Mouse (Mus musculus): Measurements from ENCODE around the gene Nova1.

The Nova1 gene

DNA sequence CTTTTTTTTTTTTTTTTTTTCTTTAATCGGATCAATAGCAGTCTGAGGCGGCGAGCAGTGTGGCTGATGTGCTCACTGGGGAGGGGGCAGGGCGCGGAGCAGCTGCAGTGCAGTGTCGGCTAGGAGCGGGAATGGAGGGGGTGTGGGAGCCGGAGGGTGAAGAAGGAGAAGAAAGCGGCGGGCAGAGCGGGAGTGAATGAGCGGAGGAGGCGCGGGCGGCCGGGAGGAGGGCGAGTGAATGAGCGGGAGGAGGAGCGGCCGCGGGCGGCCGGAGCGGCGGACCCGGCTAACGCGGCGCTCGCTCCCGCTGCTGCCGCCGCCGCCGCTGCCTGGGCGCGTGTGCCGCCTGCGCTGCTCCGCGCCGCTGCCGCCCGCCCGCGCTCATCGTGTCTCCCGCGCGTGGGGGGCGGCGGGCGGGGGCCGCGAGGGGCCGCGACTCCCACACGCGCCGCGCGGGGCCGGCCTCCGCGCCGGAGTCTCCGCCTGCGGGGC lies at the start of gene Nova1:
Nova1 (minus strand) TSS at position 74 of the 492 bp plus-strand sequence.
- DNase-seq (ENCODE audit: low spot score in 2 of 2), result peak; percentile 71 to 78

DNA sequence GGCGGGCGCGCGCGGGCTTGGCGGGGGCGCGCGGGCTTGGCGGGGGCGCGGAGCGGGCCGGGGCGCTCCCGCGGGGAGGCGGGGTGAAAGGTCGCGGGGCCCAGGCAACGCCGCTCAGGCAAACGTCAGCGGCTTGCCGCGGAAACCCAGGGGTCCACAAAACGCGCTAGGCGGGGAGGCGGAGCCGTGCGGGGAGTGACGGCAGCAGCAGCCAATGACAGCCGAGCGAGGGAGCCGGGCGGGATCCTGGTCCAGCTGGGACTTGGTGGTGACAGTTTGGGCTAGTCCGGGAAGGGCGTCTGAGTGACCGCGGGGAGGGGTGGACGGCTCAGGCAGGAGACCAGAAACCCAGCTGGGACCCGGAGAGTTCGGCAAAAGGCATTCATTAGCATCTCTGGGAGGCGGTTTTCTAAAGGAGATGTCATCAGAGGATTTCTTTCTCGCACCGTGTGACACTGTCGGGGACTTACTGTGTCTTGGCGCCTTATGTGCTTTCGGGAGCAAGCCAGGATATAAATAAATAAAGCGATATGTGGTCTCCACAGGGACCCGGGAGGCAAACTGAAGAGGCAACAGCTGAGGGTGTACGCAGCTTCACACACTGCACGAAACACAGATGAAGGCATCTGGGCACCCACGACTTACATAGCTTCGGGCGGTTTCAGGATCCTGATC lies 756 bp upstream of the Nova1 start:
- DNase-seq (ENCODE audit: low spot score in 2 of 2), result peak; percentile 98

DNA sequence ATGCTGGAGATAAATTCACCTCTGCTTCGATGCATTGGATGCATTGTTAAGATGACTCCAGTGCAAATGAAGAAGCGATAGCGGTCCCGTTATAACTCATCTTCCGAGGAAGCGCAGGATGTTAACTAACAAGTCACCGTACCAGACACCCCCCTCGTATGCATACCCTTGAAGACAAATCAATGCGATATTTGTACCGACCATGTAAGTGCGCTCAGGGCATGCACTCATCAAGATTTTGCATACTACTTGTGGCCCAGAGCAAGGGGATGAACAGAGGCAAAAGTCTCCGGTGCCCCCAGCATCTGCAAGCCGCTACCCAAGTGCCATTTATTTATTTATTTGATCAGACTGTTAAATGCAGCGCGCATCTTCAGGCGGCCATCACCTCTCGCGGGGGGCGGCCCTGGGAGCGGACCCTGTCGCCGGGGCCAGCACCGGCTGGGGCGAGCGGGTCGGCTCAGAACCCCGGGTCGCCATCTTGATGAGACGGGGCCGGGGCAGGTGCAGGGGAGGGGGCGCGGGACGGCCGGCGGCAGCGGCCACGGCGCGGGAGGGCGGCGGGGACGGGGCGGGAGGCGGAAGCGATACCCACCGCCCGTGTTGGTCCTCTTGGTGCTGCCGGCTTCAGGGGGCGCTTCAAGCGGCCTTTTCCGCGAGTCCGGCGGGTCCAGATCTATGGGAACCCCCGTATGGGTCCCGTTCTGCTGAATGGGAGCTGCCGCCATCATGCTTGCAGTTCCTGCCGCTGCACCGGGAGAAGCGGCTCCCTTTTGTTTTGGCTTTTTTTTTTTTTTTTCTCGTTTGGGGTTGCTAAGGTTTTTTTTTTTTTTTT lies 491 bp downstream of the Nova1 start:
- peak; percentile 49 to 67 for DNase-seq (ENCODE audit: low spot score in 2 of 2)

DNA sequence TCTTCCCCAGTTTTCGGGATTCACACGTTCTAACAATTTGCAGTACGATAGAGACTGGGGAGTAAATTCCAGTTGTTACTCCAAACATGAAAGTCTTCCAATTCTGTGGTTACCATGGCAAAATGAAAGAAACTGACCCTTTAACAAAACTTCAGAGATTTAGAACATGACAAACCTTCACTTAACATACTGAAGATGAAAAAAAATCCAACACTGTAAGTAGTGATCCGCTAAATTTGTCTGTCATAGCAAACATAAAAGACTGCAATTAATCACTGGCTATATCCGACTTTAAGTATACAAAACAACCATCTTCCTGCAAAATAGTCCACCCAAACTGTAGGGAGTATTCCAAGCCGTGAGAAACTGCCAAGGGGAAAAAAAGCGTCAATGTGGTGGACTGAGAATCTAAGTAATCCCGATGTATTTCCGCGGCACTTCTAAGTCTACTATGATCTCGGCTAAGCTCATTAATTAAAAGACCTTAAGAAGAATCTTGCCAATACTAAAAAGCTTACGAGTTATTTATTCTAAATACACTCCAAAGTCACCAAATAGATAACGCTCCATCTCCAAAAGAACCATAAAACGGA lies 1.4 kb downstream of the Nova1 start:
- DNase-seq (ENCODE audit: low spot score in 2 of 2), result peak in 1 of 2 experiments; percentile 8

DNA sequence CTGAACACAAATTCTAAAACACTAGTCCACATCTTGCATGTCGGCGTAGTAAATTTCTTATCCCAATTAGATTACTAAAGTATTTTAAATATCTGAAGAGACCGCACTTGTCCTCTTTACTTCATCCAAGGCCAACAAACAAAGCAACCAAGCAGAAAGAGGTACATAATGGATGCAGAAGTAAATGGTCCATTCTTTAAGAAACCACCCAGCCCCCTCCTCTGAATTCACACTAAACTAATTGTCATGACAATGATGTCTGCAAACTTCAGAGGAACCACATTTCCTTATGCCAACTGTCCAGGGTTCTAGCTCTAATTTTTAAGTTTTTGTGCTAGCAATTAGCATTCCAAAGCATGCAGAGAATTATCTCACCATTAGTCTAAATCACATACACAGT lies 2.4 kb downstream of the Nova1 start:
- DNase-seq (ENCODE audit: low spot score in 2 of 2), result no peak

GRCm38 (mm10) chr12:46815697-46816096 lies 3.0 kb downstream of the Nova1 start:
- DNase-seq (ENCODE audit: low spot score in 2 of 2), result no peak

DNA sequence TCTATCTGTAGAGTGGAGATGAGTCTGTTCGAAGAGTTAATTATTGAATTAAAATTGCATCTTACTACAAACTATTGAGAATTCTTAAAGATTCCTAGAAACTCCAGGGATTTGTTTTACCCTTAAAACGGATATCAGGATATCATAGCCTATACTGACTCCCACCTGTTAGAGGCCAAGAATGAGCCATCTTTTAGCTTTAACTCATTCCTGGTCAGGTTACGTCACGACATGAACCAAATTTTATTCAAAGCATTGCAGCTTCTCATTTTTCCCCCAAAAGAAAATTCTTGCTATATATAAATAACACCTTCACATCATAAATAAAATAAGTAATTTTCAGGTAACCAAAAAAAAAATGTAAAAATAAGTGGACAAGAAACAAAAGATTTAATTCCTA lies 3.9 kb downstream of the Nova1 start:
- DNase-seq (ENCODE audit: low spot score in 2 of 2), result no peak

GRCm38 (mm10) chr12:46801311-46801710 lies 17.4 kb downstream of the Nova1 start:
- no peak for DNase-seq (ENCODE audit: low spot score in 2 of 2)

- DNase-seq (ENCODE audit: low spot score in 2 of 2), result no peak
These were observed 36.1 kb downstream of the Nova1 start for GRCm38 (mm10) chr12:46782301-46783280.

DNA sequence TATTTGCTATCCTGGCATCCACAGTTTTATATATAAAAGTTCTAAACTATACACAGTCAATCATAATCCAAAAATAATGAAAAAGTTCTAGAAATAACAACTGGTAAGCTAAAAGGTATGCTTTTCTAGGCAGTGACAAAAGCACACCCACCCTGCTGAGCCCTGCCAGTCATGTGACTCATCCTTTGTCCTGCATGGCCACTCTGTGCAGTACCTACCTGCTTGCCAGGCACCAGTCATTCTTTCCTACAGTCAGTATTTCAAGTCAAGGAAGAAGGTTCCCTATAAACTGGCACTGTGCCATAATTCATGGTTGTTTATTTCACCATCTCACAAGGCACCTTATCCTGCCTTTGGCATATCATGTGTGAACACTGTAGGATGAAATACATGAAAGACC lies 37.2 kb downstream of the Nova1 start:
- DNase-seq (ENCODE audit: low spot score in 2 of 2), result no peak

GRCm38 (mm10) chr12:46780983-46781382 lies 37.7 kb downstream of the Nova1 start:
- no peak for DNase-seq (ENCODE audit: low spot score in 2 of 2)

GRCm38 (mm10) chr12:46759450-46759849 lies 59.3 kb downstream of the Nova1 start:
- DNase-seq (ENCODE audit: low spot score in 2 of 2), result no peak

DNA sequence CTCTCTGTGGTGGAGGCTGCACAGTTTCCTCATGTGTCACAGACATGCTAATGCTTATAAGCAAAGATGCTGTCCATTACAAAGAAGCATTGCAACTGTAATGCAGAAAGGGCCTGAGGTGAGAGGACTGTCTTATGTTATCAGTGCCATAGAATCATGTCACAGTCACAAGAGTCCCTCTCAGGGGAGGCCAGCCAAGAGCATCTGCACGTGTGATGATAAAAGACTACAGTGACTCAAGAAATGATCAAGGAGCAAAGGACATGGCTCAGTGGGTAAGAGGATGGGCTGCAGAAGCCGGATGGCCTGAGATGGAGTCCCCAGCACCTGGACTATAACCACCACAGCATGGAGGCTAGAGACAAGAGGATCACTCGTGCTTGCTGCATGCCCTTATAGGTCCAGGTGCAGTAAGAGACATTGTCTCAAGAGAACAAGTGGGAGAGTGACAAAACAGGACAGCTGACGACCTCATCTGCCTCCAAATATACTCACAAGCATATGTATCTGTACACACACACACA lies 64.3 kb downstream of the Nova1 start:
- no peak for DNase-seq (ENCODE audit: low spot score in 2 of 2)

DNA sequence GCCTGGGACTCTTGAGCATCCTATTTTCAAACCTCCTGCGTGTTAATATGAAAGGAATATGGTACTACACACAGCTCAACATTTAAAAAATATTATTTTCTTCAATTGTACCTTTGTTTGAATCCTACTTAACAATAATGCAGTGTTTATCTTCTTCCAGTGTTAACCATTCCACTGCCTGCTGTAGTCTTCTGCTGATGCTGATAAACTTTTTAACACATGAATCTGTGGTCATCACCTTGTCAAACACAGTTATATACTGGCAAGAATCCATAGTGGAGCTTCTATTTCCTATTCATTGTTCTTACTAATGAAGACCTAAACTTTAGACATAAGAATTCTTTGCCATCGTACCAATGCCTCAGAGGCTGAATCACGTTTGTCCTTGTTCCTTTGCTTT lies 65.6 kb downstream of the Nova1 start:
- DNase-seq (ENCODE audit: low spot score in 2 of 2), result no peak

DNA sequence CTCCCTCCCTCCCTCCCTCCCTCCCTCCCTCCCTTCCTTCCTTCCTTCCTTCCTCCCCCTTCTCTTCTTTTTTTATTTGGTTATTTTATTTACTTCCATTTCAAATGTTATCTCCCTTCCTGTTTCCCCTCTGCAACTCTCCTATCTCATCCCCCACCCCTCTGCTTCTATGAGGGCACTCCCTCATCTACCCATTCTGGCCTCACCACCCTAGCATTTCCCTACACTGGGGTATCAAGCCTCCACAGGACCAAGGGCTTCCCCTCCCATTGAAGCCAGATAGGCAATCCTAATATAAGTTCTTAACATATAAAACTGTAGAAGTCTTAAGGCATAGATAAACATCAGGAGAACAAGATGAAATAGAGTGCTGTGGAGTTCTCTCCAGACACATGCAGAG lies 85.5 kb downstream of the Nova1 start:
- no peak for DNase-seq (ENCODE audit: low spot score in 2 of 2)

GRCm38 (mm10) chr12:46731943-46732342 lies 86.8 kb downstream of the Nova1 start:
- no peak for DNase-seq (ENCODE audit: low spot score in 2 of 2)

GRCm38 (mm10) chr12:46721914-46722313 lies 96.8 kb downstream of the Nova1 start:
- DNase-seq (ENCODE audit: low spot score in 2 of 2), result no peak

DNA sequence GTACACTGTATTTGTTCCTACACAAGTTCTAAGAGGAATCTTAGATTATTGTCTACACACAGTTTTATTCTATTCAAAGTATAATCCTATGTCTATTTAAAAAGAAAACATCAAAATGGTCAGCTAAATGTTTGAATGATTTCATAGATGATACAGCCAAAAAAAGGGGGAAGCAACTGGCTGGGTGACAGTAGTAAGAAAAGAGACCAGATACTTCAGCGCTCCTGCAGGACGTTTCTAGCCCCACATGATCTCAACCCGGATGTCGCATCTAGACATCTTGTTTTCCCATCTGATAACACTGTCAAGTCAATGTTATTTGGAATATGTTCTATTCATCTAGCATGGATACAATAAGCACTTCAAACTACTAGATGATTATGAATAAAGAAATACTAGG lies 99.7 kb downstream of the Nova1 start:
- DNase-seq (ENCODE audit: low spot score in 2 of 2), result no peak

DNA sequence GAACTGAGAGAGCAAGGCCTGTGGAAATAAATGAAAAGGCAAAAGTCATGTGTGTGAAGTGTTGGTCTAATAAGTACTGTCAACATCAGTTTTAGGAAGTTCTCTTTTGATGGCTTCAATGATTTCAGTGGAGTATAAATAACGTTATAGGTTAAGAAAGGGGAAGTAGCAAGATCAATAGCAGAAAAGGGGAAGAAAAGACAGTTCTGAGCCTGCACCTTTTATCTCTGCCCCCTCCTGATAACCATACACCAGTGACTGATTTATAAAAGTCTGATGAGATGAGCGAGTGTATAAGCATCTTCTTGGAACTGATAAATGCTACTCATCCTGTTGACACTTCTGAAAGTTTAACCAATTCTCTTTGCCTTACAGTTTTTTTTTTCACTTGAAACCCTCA lies 108.6 kb downstream of the Nova1 start:
- no peak for DNase-seq (ENCODE audit: low spot score in 2 of 2)

DNA sequence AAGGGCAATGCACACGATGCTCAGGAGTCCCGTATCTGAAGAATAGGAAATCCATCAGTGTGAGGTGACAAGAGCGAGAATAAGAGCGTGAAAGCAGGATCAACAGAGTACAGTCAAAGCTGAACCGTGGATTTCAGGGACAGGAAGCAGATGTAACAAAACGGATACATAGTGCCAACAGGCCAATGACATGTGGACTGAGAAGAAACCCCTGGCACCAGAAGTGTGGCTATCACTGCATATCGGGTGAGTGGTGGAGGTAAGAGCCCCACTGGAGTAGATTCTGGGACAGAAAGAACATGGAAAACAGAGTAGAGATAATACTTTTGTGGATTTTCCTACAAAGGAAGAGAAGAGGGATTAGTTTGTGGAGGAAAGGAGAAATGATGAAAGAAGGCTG lies 109.3 kb downstream of the Nova1 start:
- no peak for DNase-seq (ENCODE audit: low spot score in 2 of 2)

- no peak for DNase-seq (ENCODE audit: low spot score in 2 of 2)
These were observed 118.5 kb downstream of the Nova1 start for GRCm38 (mm10) chr12:46700202-46700601.

Measured in frontal cortex, postnatal 36 days (tissue).